Mouse (Mus musculus): ENCODE data around the gene G2e3. TPM values are rescaled to one million over a fixed set of nuclear protein-coding genes. Genes with fewer than 3 reads are reported as not detected.

G2e3 gene
- polyA plus RNA-seq (2017; shearing (Covaris generic)) = 18.8 TPM

DNA sequence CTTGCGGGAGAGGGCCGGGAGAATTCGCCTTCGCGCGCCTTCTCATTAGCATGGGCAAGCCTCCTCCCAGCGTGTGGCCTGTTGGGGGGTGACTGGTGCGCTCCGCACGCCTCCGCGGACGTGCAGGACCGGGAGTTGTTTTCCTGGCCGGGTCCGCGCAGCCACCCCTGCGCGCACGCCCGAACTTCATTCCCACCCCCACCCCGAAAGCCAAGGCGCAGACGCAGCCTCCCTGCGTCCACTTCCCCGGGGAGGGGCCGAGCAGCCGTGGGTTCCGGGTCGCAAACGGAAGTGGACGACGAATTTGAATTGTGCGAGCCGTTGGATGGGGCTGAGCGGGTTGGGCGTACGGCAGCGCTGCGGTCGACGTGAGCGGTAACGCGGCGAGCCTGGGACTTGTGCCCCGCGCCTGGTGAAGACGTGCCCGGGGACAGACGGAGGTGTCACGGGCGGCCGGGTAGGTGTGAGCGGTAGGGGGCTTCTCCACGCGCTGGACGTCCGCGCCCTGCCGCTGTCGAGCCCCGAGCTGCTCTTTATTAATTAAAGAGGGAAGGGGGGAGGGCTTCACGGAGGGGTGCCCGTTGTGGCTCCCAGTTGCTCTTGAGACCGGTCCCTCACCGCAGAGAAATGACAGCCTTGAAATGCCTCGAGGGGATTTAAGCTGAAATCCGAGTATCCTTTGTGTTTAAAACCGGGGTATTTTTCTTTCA lies at the start of gene G2e3:
TSS of gene G2e3 (plus strand) at position 74 of the 710 bp plus-strand sequence.

GRCm38 (mm10) chr12:51377003-51377887 lies 29.4 kb downstream of the G2e3 start, which contains the start of gene Scfd1:
TSS of gene Scfd1 (plus strand) at chr12:51377510.

Other genes starting within 250 kb of the G2e3 start
- gene Scfd1, start 29.4 kb downstream of the G2e3 start, polyA plus RNA-seq (2017; shearing (Covaris generic)) = 64.7 TPM
- not detected for gene Coch, start 245.3 kb downstream of the G2e3 start, polyA plus RNA-seq (2017; shearing (Covaris generic))